Mouse (Mus musculus) A20 (cell line): ENCODE measurements at regions not wholly inside any gene's neighbourhood (a gene's known extent, or its start where the extent isn't known, plus 50 kb on each side); places are given as distances from the start of the nearest gene placed in this dataset.

ENCODE experiments used
- DNase-seq: peaks from one replicate; pipeline ENCODE4 v3.0.0-alpha.2; 2011; ENCODE audit warnings: low read depth, low spot score

GRCm38 (mm10) chr1:45575131-45575530, 72.0 kb upstream of the Col5a2 start:
- DNase-seq, result no peak

DNA sequence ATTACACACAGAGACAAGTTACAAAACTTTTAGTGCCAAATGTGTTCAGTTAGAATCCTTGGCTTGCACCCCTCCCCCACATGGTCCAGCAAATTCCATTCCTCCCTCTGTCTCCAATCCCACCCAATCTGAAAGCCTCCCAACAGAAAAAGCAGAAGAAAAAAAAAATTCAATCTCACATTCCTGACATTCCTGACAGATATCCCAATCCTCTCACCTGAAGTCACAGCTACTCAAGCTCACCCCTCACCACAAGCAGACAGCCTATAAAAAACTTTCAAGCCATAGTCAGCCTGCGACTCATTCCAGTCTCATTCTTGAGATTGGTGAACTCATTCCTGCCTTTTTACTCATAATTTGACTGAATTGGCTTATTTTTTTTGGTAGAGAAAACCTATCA, 77.4 kb upstream of the Col5a2 start:
- DNase-seq, result no peak

DNA sequence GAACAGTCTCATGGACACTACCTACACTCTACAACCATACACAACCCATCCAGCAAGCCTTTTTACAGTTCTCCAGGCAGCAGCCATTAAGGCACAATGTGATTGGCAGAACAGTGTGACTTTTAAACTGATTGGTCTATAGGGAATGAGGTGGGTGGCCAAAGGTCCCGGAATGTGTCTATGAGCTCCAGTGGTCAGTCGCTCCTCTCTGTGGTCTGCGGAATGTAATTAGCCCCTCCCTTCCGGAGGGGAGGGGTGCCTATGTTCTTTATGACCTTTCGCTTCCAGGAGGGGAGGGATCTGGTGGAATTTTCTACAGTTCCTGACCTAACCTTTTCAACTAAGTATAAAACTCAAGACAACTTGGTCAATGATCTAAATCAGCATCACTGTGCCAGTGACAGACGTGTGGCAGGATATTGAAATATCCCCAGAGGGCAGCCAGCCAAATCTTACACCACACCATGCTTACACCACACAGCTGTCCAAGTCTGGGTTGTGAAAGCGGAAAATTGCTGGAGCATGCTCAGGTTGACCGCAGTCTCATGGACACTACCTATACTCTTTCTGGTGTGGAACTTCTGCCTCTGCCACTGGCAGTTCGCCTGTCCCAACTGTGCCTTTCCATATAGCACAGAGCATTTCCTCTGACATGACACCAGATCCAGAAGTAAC, 84.4 kb upstream of the Col5a2 start:
- DNase-seq, result no peak

DNA sequence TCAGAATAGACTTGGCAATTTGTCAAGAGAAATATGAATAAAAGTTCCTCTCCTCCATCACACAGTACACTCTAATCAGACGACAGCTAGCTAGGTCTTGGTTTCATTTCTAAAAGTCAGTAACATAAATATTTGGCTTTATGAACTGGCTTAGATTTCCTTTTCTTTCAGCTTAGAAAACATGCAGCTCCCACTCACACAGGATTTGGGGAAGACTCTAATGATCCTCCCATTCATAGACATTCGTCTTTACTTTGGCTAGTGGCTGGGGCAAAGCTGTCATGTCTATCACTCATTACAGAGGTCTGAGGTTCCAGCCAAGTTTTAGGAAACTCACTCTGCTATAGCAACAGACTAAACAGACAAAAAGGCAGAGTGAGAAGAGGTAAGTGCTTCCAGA, 94.2 kb upstream of the Col5a2 start:
- no peak for DNase-seq

GRCm38 (mm10) chr1:45599421-45599820, 96.3 kb upstream of the Col5a2 start:
- DNase-seq, result no peak

GRCm38 (mm10) chr1:45600011-45600410, 96.9 kb upstream of the Col5a2 start:
- DNase-seq, result no peak

DNA sequence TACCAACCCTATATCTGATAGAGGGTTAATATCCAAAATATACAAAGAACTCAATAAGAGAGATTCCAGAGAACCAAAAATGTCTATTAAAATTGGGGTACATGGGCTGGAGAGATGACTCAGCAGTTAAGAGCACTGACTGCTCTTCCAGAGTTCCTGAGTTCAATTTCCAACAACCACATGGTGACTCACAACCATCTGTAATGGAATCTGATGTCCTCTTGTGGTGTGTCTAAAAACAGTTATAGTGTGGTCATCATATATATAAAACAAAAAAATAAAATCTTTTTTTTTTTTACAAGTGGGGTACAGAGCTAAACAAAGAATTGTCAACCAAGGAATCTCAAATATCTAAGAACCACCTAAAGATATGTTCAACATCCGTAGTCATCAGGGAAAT, 102.5 kb upstream of the Col5a2 start:
- no peak for DNase-seq

DNA sequence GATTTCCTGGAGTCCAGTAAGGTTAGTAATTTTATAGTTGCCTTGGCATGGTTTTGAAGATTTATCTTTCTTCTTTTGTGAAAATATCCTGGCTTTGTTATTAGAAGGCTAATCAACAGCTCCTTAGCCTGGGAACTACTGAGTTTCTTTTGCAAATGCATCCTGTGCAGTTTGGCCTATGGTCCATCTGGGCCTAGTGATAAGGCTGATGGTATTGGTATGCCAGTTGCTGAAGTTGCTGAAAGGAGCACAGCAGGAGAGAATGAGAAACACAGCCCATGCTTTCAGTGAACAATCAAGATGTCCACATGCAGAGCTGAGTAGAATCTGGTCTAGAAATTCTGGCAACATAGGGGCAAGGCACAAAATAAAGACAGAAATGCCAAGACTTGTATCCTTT, 105.2 kb upstream of the Col5a2 start:
- DNase-seq, result no peak

DNA sequence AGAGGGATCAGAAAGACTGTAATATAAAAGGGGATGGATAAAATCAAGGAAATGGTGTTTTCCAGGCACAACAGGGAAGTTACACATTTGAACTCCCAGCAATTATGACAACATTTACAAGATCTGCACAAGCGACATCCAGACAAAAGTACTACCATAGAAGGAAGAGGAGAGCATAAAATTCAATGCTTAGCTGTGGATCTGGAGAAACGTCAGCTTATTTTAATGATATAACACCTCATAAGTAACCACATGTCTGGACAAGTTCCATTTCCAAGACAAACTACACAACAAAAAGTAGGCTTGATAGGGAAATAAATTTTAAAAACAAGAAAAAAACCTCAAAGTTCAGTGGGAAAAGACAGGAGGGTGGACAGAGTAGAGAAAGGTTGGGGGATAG, 115.9 kb upstream of the Col5a2 start:
- DNase-seq, result no peak

DNA sequence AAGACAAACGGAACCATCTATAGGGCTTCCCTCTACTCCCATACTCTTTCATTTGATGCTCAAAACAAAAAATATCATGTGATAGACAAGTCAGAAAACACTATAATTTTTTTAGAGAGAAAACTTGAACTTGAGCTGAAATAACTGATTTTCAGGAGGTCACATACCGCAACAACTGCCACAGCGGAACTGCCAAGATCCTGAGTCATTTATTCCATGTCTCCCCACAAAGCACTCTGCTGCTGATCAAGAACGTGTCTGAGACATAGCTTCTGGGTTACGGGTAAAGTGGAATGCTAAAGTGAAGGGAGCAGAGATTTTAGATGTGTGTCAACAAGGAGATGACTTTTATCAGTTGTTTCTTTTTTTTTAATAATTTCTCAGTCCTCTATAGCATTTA, 122.8 kb upstream of the Col5a2 start:
- no peak for DNase-seq

GRCm38 (mm10) chr1:45626733-45627132, 123.7 kb upstream of the Col5a2 start:
- DNase-seq, result no peak

DNA sequence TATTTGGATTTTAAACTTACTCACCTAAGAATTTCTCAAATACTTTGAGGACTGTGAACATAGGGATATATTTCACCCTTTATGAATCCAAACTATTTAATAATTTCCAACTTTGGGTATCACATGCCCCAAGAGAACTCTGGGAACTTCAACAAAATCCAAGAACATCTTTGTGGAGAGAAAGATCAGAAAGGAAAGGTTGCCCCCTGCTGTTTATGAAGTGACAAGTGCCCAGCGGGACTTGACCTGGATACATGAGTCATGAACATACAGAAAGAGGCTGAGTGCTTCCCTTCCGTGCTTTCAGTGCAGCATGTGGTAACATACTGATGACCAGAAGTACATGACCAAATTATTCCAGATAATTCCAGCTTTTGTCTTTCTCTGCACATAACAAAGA, 124.8 kb upstream of the Col5a2 start:
- DNase-seq, result peak; percentile 14

DNA sequence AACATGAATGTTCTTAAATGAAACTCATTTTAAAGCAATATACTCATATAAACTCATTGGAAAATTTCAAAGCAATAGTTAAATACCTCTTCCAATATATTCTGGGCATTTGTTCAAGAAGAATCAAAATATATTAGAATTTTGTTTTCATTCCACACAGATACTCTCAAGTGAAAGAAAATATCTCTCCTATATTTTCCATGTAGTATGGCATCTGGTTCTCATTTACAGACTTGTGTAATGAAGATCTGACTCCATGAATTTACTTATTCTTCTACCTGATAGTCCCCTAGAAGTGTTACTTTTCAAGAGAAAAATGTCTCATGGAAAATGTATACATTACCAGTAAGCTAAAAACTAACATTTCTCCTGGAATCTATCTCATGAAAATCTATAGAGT, 144.2 kb upstream of the Col5a2 start:
- no peak for DNase-seq

GRCm38 (mm10) chr1:45653248-45653647, 141.7 kb upstream of the Wdr75 start:
- DNase-seq, result no peak

DNA sequence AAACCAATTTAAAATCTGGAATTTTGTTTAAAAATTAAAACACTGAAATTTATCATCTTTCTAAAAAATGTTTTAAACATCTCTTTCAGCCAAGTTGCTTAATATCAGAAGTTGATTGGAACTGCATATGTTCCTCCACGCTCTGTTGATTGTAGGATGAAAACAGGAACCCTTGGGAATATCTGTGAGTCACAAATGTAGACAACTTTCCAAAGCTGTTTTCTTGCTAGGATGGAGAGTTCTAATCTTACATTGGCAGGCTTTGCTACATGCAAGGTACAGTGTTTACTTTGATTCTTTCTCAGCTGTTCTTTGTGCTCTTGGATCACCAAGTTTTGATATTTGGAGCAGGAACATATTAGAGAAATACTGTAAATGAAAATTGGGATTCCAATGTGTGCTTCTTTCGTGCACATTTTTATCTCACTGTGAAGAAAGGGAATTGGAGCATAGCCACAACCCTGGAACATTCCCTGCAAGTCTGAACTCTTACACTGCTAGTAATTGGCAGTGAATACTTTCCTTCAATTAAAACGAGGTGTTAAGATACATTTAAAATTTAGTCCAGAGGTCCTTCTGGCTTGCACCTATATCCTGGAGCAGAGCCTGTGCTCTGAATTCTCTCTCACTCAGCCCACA, 131.0 kb upstream of the Wdr75 start:
- no peak for DNase-seq

DNA sequence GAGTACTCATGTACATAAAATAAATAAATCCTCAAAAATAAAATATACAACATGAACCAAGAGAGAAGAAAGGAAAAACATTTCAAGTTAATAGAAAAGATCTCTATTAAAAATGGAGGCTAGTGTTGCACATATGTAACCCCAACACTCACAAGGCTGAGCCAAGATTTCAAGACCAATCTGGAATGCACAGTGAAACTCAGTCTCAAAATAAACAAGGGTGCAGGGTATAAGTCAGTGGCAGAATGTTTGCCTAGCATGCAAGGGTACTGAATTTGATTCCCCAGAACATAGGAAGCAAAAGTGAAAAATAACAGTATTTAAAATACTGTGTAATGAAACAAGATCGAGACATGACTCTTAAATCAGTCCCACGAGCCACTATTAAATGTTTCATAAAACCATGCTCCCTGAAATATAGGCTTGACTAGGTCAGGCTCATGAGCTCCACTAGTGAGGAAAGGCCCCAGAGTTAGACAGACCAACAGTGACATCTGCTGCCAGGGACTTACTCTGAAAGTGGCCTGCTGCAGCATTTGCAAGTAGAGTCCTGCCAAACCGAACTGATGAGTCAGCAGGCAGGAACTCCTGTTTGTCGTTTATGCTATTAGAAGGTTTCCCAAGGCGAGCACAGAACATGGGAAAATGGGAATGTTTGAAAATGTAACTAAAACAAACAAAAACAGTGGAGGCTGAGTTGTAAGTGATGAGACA, 122.4 kb upstream of the Wdr75 start:
- peak; percentile 1 for DNase-seq

- DNase-seq, result no peak
Measured at GRCm38 (mm10) chr1:45675771-45676439, 119.1 kb upstream of the Wdr75 start.

DNA sequence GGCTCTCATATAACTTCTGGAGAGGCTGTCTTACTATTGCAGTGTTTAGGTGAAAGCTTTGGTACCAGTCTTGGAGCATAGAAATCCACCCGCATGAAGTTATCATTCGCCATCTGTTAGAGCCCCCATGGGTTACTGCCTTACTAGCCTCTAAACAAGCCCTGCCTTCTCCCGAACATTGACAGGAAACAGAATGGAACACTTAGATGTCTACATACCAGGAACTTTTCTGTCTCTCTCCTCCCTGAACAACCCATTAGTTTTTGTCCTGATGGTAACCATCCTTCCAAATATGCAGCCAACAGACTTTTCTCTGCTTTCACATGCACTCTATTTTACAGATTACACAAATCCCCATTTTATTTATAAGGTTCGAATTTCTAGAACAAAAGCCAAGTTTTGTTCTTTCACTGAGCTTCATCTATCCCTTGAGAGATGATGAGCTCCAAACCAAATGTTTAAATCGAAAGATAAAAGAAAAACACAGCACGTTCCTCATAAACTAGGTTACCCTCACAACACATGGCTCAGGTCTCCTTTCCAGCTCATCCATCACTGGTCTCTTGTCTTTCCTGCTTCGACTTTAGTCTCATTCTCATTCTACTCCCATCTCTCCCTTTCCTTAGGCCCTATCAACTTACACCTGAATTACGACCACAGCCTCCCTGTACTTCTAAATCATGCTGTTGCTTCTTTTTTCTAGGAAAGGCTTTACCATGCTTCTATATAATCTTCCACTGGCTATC, 114.8 kb upstream of the Wdr75 start:
- no peak for DNase-seq

- DNase-seq, result no peak
Measured at GRCm38 (mm10) chr1:45700893-45701292, 94.1 kb upstream of the Wdr75 start.

- DNase-seq, result no peak
Measured at GRCm38 (mm10) chr1:45701516-45701915, 93.5 kb upstream of the Wdr75 start.

DNA sequence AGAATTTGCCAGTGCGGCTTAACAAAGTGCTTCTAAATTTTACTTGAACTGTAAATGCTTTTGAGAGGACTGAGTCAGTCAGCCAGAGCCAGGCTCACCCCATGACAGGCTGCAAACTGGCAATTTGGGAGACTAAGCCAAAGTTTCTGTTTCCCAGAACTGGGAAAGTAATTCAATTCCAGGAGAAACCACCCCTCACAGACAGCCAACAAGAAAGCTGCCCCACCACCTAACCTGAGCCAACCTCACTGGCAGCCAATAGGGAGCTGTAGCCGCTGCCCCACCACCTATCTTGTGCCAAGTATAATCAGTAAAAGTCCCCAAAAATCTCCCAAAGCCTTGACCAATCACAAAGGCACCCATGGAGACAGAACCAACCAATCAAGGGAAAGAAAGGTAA, 71.6 kb upstream of the Wdr75 start:
- DNase-seq, result no peak

- DNase-seq, result no peak
Measured at GRCm38 (mm10) chr1:45732958-45733357, 62.0 kb upstream of the Wdr75 start.
